Mouse (Mus musculus): ENCODE results near the gene Oma1. TPM values are rescaled to one million over a fixed set of nuclear protein-coding genes. Genes with fewer than 3 reads are reported as not detected.

Oma1 gene
- polyA plus RNA-seq (2016; fragmentation: Nextera tagmentation; extraction: Ambion mirVana) = 13.1 and 13.6 TPM in 2 replicates

- peak within 1 kb of the TSS; percentile 76 for H3K9ac ChIP-seq
- H3K27me3 ChIP-seq = no peaks in the 10 kb centered on the region
- WGBS = under 1% methylated on average over 61 of the region's 61 CpGs
- no peaks in the 10 kb centered on the region for H3K9me3 ChIP-seq (replicated peaks)
- H3K4me1 ChIP-seq = peaks cover 4% of the 10 kb centered on the region
- H3K4me3 ChIP-seq = peak within 1 kb of the TSS; percentile 69
- peak within 1 kb of the TSS; percentile 96 for H3K27ac ChIP-seq
- H3K36me3 ChIP-seq = no peaks in the 10 kb centered on the region
- ATAC-seq (ENCODE audit: low FRiP score) = peak; percentile 99
- peak within 1 kb of the TSS; percentile 60 for H3K4me2 ChIP-seq (replicated peaks)
Measured at GRCm38 (mm10) chr4:103313587-103314525, at the start of gene Oma1. Gene Oma1 (plus strand): TSS chr4:103313812.

GRCm38 (mm10) chr4:103263812-103264396 lies 49.7 kb upstream of the Oma1 start:
- no peak for ATAC-seq (ENCODE audit: low FRiP score)
- H3K9me3 ChIP-seq (replicated peaks) = no peaks in the 10 kb centered on the region
- peaks cover 8% of the 10 kb centered on the region; the same call in 1 of the 2 replicates for H3K4me1 ChIP-seq
- no peak overlapping the region for H3K4me2 ChIP-seq (replicated peaks)
- H3K27me3 ChIP-seq = no peaks in the 10 kb centered on the region
- WGBS = 26% methylated on average over 8 of the region's 8 CpGs
- H3K27ac ChIP-seq = no peak overlapping the region
- no peak overlapping the region for H3K9ac ChIP-seq
- H3K4me3 ChIP-seq = no peak overlapping the region
- H3K36me3 ChIP-seq = no peaks in the 10 kb centered on the region

- 39% methylated on average over 2 of the region's 2 CpGs for WGBS
- H3K27ac ChIP-seq = no peak overlapping the region
- ATAC-seq (ENCODE audit: low FRiP score) = no peak
- H3K4me2 ChIP-seq (replicated peaks) = no peak overlapping the region
- H3K9me3 ChIP-seq (replicated peaks) = no peaks in the 10 kb centered on the region
- no peak overlapping the region for H3K4me3 ChIP-seq
- H3K4me1 ChIP-seq = peaks cover 8% of the 10 kb centered on the region; the same call in 1 of the 2 replicates
- H3K9ac ChIP-seq = no peak overlapping the region
- no peaks in the 10 kb centered on the region for H3K36me3 ChIP-seq
- H3K27me3 ChIP-seq = no peaks in the 10 kb centered on the region
Measured at GRCm38 (mm10) chr4:103265166-103265565, 48.4 kb upstream of the Oma1 start.

- Histone ChIP-seq H3K36me3 (no peaks in the 10 kb centered on the region), H3K4me1 (no peaks in the 10 kb centered on the region), H3K27ac (no peak overlapping the region), H3K9me3 (replicated peaks) (no peaks in the 10 kb centered on the region), H3K4me3 (no peak overlapping the region), H3K9ac (no peak overlapping the region), H3K4me2 (replicated peaks) (no peak overlapping the region), H3K27me3 (no peaks in the 10 kb centered on the region)
- 86% methylated on average over 4 of the region's 4 CpGs for WGBS
- no peak for ATAC-seq (ENCODE audit: low FRiP score)
Measured at GRCm38 (mm10) chr4:103269336-103269735, 44.3 kb upstream of the Oma1 start.

- H3K27me3 ChIP-seq = no peaks in the 10 kb centered on the region
- no peaks in the 10 kb centered on the region for H3K36me3 ChIP-seq
- H3K9ac ChIP-seq = no peak overlapping the region
- H3K27ac ChIP-seq = no peak overlapping the region
- H3K9me3 ChIP-seq (replicated peaks) = no peaks in the 10 kb centered on the region
- no peak overlapping the region for H3K4me3 ChIP-seq
- H3K4me2 ChIP-seq (replicated peaks) = no peak overlapping the region
- 77% methylated on average over 6 of the region's 8 CpGs for WGBS
- H3K4me1 ChIP-seq = no peaks in the 10 kb centered on the region
- ATAC-seq (ENCODE audit: low FRiP score) = no peak
Measured at GRCm38 (mm10) chr4:103273021-103273420, 40.6 kb upstream of the Oma1 start.

- Histone ChIP-seq H3K4me1 (no peaks in the 10 kb centered on the region), H3K27ac (no peak overlapping the region), H3K36me3 (no peaks in the 10 kb centered on the region), H3K9me3 (replicated peaks) (no peaks in the 10 kb centered on the region), H3K9ac (no peak overlapping the region), H3K4me3 (no peak overlapping the region), H3K27me3 (no peaks in the 10 kb centered on the region), H3K4me2 (replicated peaks) (no peak overlapping the region)
- 85% methylated on average over 7 of the region's 7 CpGs for WGBS
- no peak for ATAC-seq (ENCODE audit: low FRiP score)
Measured at GRCm38 (mm10) chr4:103288342-103288741, 25.3 kb upstream of the Oma1 start.

GRCm38 (mm10) chr4:103290763-103291162 lies 22.8 kb upstream of the Oma1 start, which contains the start of gene 4921539E11Rik:
Gene 4921539E11Rik (minus strand): TSS chr4:103290863.
- Histone ChIP-seq H3K4me3 (no peak within 1 kb of the TSS), H3K27ac (no peak within 1 kb of the TSS), H3K4me2 (replicated peaks) (no peak within 1 kb of the TSS), H3K4me1 (no peaks in the 10 kb centered on the region), H3K9ac (no peak within 1 kb of the TSS), H3K9me3 (replicated peaks) (no peaks in the 10 kb centered on the region), H3K36me3 (no peaks in the 10 kb centered on the region), H3K27me3 (no peaks in the 10 kb centered on the region)
- ATAC-seq (ENCODE audit: low FRiP score) = no peak
- 74% methylated on average over 2 of the region's 2 CpGs for whole genome bisulfite sequencing

- no peaks in the 10 kb centered on the region for H3K4me1 ChIP-seq
Measured at GRCm38 (mm10) chr4:103299342-103299741, 14.3 kb upstream of the Oma1 start.

GRCm38 (mm10) chr4:103303851-103304250 lies 9.8 kb upstream of the Oma1 start:
- no peaks in the 10 kb centered on the region for H3K36me3 ChIP-seq
- H3K4me3 ChIP-seq = no peak overlapping the region
- no peak overlapping the region for H3K27ac ChIP-seq
- no peak for ATAC-seq (ENCODE audit: low FRiP score)
- no peaks in the 10 kb centered on the region for H3K27me3 ChIP-seq
- whole genome bisulfite sequencing = 90% methylated on average over 1 of the region's 1 CpGs
- no peak overlapping the region for H3K9ac ChIP-seq
- H3K9me3 ChIP-seq (replicated peaks) = no peaks in the 10 kb centered on the region
- no peaks in the 10 kb centered on the region for H3K4me1 ChIP-seq
- no peak overlapping the region for H3K4me2 ChIP-seq (replicated peaks)

More at GRCm38 (mm10) chr4:103299342-103299741, 14.3 kb upstream of the Oma1 start:
- WGBS = 80% methylated on average over 10 of the region's 10 CpGs
- Histone ChIP-seq H3K4me2 (replicated peaks) (no peak overlapping the region), H3K27me3 (no peaks in the 10 kb centered on the region), H3K4me3 (no peak overlapping the region), H3K9me3 (replicated peaks) (no peaks in the 10 kb centered on the region), H3K27ac (no peak overlapping the region), H3K9ac (no peak overlapping the region), H3K36me3 (no peaks in the 10 kb centered on the region)
- ATAC-seq (ENCODE audit: low FRiP score) = no peak

- ATAC-seq (ENCODE audit: low FRiP score) = no peak
- Histone ChIP-seq H3K36me3 (no peaks in the 10 kb centered on the region), H3K27me3 (no peaks in the 10 kb centered on the region), H3K9ac (no peak overlapping the region), H3K4me2 (replicated peaks) (peak overlapping the region; percentile 60), H3K9me3 (replicated peaks) (no peaks in the 10 kb centered on the region), H3K4me1 (peaks cover 4% of the 10 kb centered on the region), H3K4me3 (no peak overlapping the region), H3K27ac (no peak overlapping the region)
- WGBS = 45% methylated on average over 3 of the region's 3 CpGs
Measured at GRCm38 (mm10) chr4:103314526-103314910, 906 bp downstream of the Oma1 start.

GRCm38 (mm10) chr4:103315861-103316260 lies 2.2 kb downstream of the Oma1 start:
- Histone ChIP-seq H3K27me3 (no peaks in the 10 kb centered on the region), H3K4me1 (peaks cover 4% of the 10 kb centered on the region), H3K27ac (no peak overlapping the region), H3K4me2 (replicated peaks) (no peak overlapping the region), H3K4me3 (no peak overlapping the region), H3K9ac (no peak overlapping the region), H3K36me3 (no peaks in the 10 kb centered on the region), H3K9me3 (replicated peaks) (no peaks in the 10 kb centered on the region)
- 89% methylated on average over 4 of the region's 4 CpGs for WGBS
- ATAC-seq (ENCODE audit: low FRiP score) = no peak

GRCm38 (mm10) chr4:103321461-103321860 lies 7.8 kb downstream of the Oma1 start:
- Histone ChIP-seq H3K4me3 (no peak overlapping the region), H3K4me1 (peaks cover 5% of the 10 kb centered on the region; the same call in 1 of the 2 replicates), H3K4me2 (replicated peaks) (no peak overlapping the region), H3K27ac (no peak overlapping the region), H3K9me3 (replicated peaks) (no peaks in the 10 kb centered on the region), H3K27me3 (no peaks in the 10 kb centered on the region), H3K36me3 (no peaks in the 10 kb centered on the region), H3K9ac (no peak overlapping the region)
- ATAC-seq (ENCODE audit: low FRiP score) = no peak
- 89% methylated on average over 6 of the region's 6 CpGs for WGBS

All from hindbrain, embryonic 12.5 days (tissue).